Mouse (Mus musculus) C2C12 (cell line): ENCODE results near the gene Cacna1a.

Experiments used
- CTCF ChIP-seq: IDR thresholded peaks from one replicate; pipeline ENCODE4 v1.5.1; 2011; ENCODE audit not compliant: control insufficient read depth, insufficient read depth, insufficient read length
- USF1 ChIP-seq: IDR thresholded peaks from one replicate; pipeline ENCODE4 v1.6.1; 2011; ENCODE audit warnings: low read depth, mild to moderate bottlenecking, control low read depth, moderate library complexity

DNA sequence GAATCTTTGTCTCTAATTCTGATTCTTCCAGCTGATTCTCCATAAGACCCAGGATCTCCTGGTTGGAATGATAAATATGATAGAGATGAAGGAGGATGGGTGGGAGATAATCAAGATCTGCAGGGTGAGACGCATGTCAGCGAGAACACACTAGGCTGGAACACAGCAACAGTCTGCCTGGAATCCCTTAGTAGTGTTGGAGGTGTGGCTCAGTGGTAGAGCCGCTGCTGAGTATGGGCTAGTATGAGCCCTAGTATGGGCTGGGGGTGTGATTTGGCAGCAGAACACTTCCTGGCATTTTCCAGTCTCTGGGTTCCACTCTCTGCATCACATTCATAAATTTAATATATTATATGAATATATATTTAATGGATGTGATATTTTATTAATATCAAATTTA lies 933 bp downstream of the Cacna1a start:
- no peak for TF ChIP-seq CTCF
- TF ChIP-seq USF1 = no peak
